23 mouse cellular contexts compared by ENCODE assay signal in the genomic region with DNA sequence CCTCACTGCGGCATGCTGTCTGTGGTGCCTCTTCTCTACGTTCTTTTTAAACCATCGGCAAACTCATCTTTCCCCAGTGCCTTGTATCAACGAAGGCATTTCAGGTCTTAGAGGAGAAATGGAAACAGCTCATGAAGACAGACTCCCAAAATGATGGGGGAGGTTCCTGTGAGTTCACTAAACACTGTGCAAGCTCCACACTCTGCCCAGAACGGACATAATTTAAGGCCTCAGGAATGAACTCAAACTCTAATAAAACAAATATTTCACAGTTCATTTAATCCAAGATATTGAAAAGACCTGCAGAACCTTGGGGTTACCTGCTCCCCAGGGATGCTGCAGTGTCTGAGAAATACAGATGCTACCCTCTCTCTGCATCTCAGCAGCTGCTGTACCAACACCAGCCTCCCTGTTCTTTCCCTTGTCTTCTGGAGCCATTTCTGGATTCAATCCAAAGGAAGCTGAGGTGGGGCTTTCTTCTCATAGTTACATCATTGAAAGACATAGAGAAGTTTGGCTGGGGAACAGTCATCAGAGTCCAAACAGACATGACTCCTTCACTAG.
"Had no signal": no experiment of that assay in that cellular context is flagged by ENCODE, and none has a peak within 500 bp of the region (broad histone marks: within the 10 kb centered on the region; RNA-seq: fewer than 3 reads in every experiment).

No protein-coding gene starts in this region.

- H3K4me1 ChIP-seq: hindbrain, embryonic 13.5 days; hindbrain, embryonic 15.5 days; liver, embryonic 13.5 days; liver, embryonic 15.5 days had no signal

- H3K4me3 ChIP-seq: heart, adult 2 months; heart, embryonic 13.5 days; heart, embryonic 15.5 days; hindbrain, embryonic 13.5 days; hindbrain, embryonic 15.5 days; layer of hippocampus, adult 2 months; left cerebral cortex, adult 2 months; liver, embryonic 13.5 days; liver, embryonic 15.5 days had no signal

- H3K27ac ChIP-seq: heart, adult 2 months; heart, embryonic 13.5 days; heart, embryonic 15.5 days; hindbrain, embryonic 13.5 days; hindbrain, embryonic 15.5 days; hindbrain, postnatal 0 days; layer of hippocampus, adult 2 months; left cerebral cortex, adult 2 months; liver, embryonic 13.5 days; liver, embryonic 15.5 days had no signal

- DNase-seq: gastrocnemius, postnatal 14 days; gastrocnemius, postnatal 36 days; heart, adult 11 months; heart, adult 2 months; heart, postnatal 14 days; heart, postnatal 36 days; kidney, adult 18-20 months; kidney, adult 8-10 months; kidney, postnatal 14 days; kidney, postnatal 36 days; liver; liver, embryonic 13.5 days had no signal

- H3K27me3 ChIP-seq: heart, embryonic 13.5 days; heart, embryonic 15.5 days; hindbrain, embryonic 13.5 days; hindbrain, embryonic 15.5 days; liver, embryonic 13.5 days; liver, embryonic 15.5 days had no signal

- H3K36me3 ChIP-seq: heart, embryonic 13.5 days; heart, embryonic 15.5 days; hindbrain, embryonic 13.5 days; hindbrain, embryonic 15.5 days; liver, embryonic 13.5 days; liver, embryonic 15.5 days had no signal

- H3K9me3 ChIP-seq: heart, embryonic 13.5 days; heart, embryonic 15.5 days; hindbrain, embryonic 13.5 days; hindbrain, embryonic 15.5 days; liver, embryonic 13.5 days; liver, embryonic 15.5 days had no signal

- H3K9ac ChIP-seq: heart, embryonic 13.5 days; heart, embryonic 15.5 days; hindbrain, embryonic 13.5 days; hindbrain, embryonic 15.5 days; liver, embryonic 13.5 days; liver, embryonic 15.5 days had no signal

- H3K4me2 ChIP-seq: heart, embryonic 11.5 days; heart, embryonic 13.5 days; heart, embryonic 15.5 days; hindbrain, embryonic 13.5 days; hindbrain, embryonic 15.5 days; liver, embryonic 11.5 days; liver, embryonic 13.5 days; liver, embryonic 15.5 days had no signal

- ATAC-seq: hindbrain, postnatal 0 days; intestine, embryonic 16.5 days had no signal
